Mouse (Mus musculus) spleen, adult 12 weeks (tissue): ENCODE data around the gene Sncg.
A peak's percentile ranks its signal among the peaks of the same experiment; 100 is the strongest.
"Not testable (repeated sequence)": the region's sequence is repeated elsewhere in the genome, so short reads cannot be mapped to it uniquely, and the experiment has no call there.

ENCODE experiments used
- DNase-seq: peaks from one replicate; pipeline ENCODE4 v3.0.0; 2022; ENCODE audit warnings: low spot score

Sncg gene

GRCm38 (mm10) chr14:34370203-34370602 is 4.4 kb downstream of the Sncg start:
- DNase-seq, result no peak

- DNase-seq, result no peak
These were observed 9.5 kb downstream of the Sncg start for GRCm38 (mm10) chr14:34365147-34365507.

GRCm38 (mm10) chr14:34364254-34365146 is 10.1 kb downstream of the Sncg start:
- DNase-seq, result not testable (repeated sequence)

- peak; percentile 6 for DNase-seq
These were observed 10.9 kb downstream of the Sncg start for GRCm38 (mm10) chr14:34363490-34364253.

- DNase-seq, result no peak
These were observed 11.7 kb downstream of the Sncg start for GRCm38 (mm10) chr14:34362726-34363445.

GRCm38 (mm10) chr14:34362135-34362534 is 12.5 kb downstream of the Sncg start:
- no peak for DNase-seq

- no peak for DNase-seq
These were observed 14.3 kb downstream of the Sncg start for GRCm38 (mm10) chr14:34360251-34360650.

GRCm38 (mm10) chr14:34359676-34360244 is 14.8 kb downstream of the Sncg start:
- DNase-seq, result no peak

- DNase-seq, result no peak
These were observed 16.7 kb downstream of the Sncg start for GRCm38 (mm10) chr14:34357671-34358455.

- no peak for DNase-seq
These were observed 19.3 kb downstream of the Sncg start, which contains the start of gene Fam25c for GRCm38 (mm10) chr14:34355301-34355700. Fam25c (minus strand) TSS chr14:34355433.

- no peak for DNase-seq
These were observed 20.1 kb downstream of the Sncg start for GRCm38 (mm10) chr14:34354456-34354855.

GRCm38 (mm10) chr14:34353326-34353725 is 21.3 kb downstream of the Sncg start:
- DNase-seq, result no peak

GRCm38 (mm10) chr14:34352523-34352922 is 22.1 kb downstream of the Sncg start:
- DNase-seq, result no peak

- no peak for DNase-seq
These were observed 22.9 kb downstream of the Sncg start for GRCm38 (mm10) chr14:34351660-34352059.

- no peak for DNase-seq
These were observed 25.6 kb downstream of the Sncg start for GRCm38 (mm10) chr14:34349007-34349406.

- no peak for DNase-seq
These were observed 26.3 kb downstream of the Sncg start for GRCm38 (mm10) chr14:34348301-34348700.

GRCm38 (mm10) chr14:34347084-34347483 is 27.5 kb downstream of the Sncg start:
- DNase-seq, result no peak

GRCm38 (mm10) chr14:34345771-34346566 is 28.6 kb downstream of the Sncg start:
- DNase-seq, result no peak

GRCm38 (mm10) chr14:34344361-34344760 is 30.2 kb downstream of the Sncg start:
- no peak for DNase-seq

- DNase-seq, result no peak
These were observed 31.5 kb downstream of the Sncg start for GRCm38 (mm10) chr14:34343078-34343477.
